Mouse (Mus musculus) heart, postnatal 0 days (tissue): ENCODE results near the gene Vav3. TPM values are rescaled to one million over a fixed set of nuclear protein-coding genes. Genes with fewer than 3 reads are reported as not detected.

Experiments
- ATAC-seq: fragments of 200-750 bp; cut with Nextera tagmentation; 2 replicates; pipeline ENCODE4 v1.8.0; 2017; ENCODE audit warnings: low read depth, moderate number of reproducible peaks, moderate library complexity; ENCODE audit not compliant: insufficient read depth
- DNase-seq: peaks from one replicate; pipeline ENCODE4 v3.0.0-alpha.2; 2016; ENCODE audit warnings: low spot score
- H3K27ac ChIP-seq: fragments of 300-500 bp; sonication (generic); 2 replicates; pipeline ENCODE4 v1.5.1; 2014; ENCODE audit warnings: low read depth, mild to moderate bottlenecking
- H3K27me3 ChIP-seq: fragments of 300-500 bp; sonication (generic); 2 replicates; pipeline ENCODE4 v1.6.1; 2014; ENCODE audit warnings: low read length, mixed read lengths; ENCODE audit not compliant: control insufficient read depth, insufficient read depth
- H3K36me3 ChIP-seq: fragments of 300-500 bp; sonication (generic); replicated peaks from 2 replicates; pipeline ENCODE4 v1.6.1; 2014; ENCODE audit warnings: low read length, mixed read lengths; ENCODE audit not compliant: control insufficient read depth, insufficient read depth
- H3K4me1 ChIP-seq: fragments of 300-500 bp; sonication (generic); 2 replicates; pipeline ENCODE4 v1.6.1; 2014; ENCODE audit warnings: antibody characterized with exemption; ENCODE audit not compliant: control insufficient read depth, insufficient read depth
- H3K4me2 ChIP-seq: fragments of 300-500 bp; sonication (generic); 2 replicates; pipeline ENCODE4 v1.6.1; 2014; ENCODE audit warnings: low read depth, mild to moderate bottlenecking, low read length, moderate library complexity
- H3K4me3 ChIP-seq: fragments of 300-500 bp; sonication (generic); 2 replicates; pipeline ENCODE4 v1.5.1; 2014; ENCODE audit warnings: low read depth, low read length
- H3K9ac ChIP-seq: fragments of 300-500 bp; sonication (generic); replicated peaks from 2 replicates; pipeline ENCODE4 v1.6.1; 2014; ENCODE audit warnings: low read depth, low read length, mixed read lengths
- H3K9me3 ChIP-seq: fragments of 300-500 bp; sonication (generic); replicated peaks from 2 replicates; pipeline ENCODE4 v1.6.1; 2016; ENCODE audit warnings: low read length; ENCODE audit not compliant: control insufficient read depth
- CTCF ChIP-seq: IDR thresholded peaks from 2 replicates; pipeline ENCODE4 v1.5.1; 2016; ENCODE audit warnings: antibody characterized with exemption, control low read depth, low read depth
- EP300 ChIP-seq: IDR thresholded peaks from 2 replicates; pipeline ENCODE4 v1.6.1; 2016; ENCODE audit warnings: antibody characterized with exemption, low read depth
- WGBS: fragments of 180-500 bp; shearing (Covaris S2); extraction: QIAGEN DNeasy Blood & Tissue Kit; methylation state at CpG from one replicate; pipeline ENCODE4 v1.1.7; 2014; 5-methylcytosine and 5-hydroxymethylcytosine counted together
- polyA plus RNA-seq: library from polyadenylated mRNA; unstranded; fragments of >200 nt; fragmentation: Nextera tagmentation; extraction: Ambion mirVana; gene quantifications from 2 replicates; pipeline ENCODE4 v1.2.1, GENCODE M21; 2015
- total RNA-seq: library from RNA; depleted of rRNA; stranded (reverse); fragments of >200 nt; gene quantifications from 2 replicates; pipeline ENCODE4 v1.2.3, GENCODE M21; 2014; ENCODE audit warnings: low replicate concordance

Gene Vav3
- total and polyA plus RNA-seq, 2 experiments from 2014 or later = 5.1 to 25.0 TPM

DNA sequence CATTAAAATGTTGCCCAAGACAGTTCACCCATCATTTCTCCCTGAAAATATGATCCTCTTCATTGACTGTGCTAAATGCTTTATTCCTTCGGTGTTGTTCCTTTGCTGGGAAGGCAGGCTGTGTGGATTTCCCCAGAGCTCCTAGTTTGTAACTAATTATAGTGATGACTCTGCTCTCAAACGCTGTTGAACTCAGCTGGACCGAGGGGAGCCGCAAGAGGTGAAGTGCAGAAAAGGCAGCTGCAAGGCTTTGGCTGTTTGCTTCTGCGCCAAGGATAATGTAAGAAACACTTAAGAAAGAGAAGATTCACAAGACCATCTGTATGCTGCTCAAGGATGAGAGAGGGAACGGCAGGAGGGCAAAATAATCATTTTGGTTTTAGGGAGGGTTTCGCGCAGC is 136.1 kb downstream of the Vav3 start:
- 39% methylated on average over 8 of the region's 8 CpGs for WGBS
- Histone ChIP-seq H3K36me3 (no peaks in the 10 kb centered on the region), H3K27me3 (no peaks in the 10 kb centered on the region), H3K4me3 (no peak overlapping the region), H3K4me2 (no peak overlapping the region), H3K9me3 (no peaks in the 10 kb centered on the region), H3K4me1 (peaks cover 9% of the 10 kb centered on the region; the same call in 1 of the 2 replicates), H3K27ac (no peak overlapping the region), H3K9ac (no peak overlapping the region)
- ATAC-seq (peak; percentile 72), DNase-seq (peak; percentile 57)
- TF ChIP-seq EP300 (no peak), CTCF (no peak)

DNA sequence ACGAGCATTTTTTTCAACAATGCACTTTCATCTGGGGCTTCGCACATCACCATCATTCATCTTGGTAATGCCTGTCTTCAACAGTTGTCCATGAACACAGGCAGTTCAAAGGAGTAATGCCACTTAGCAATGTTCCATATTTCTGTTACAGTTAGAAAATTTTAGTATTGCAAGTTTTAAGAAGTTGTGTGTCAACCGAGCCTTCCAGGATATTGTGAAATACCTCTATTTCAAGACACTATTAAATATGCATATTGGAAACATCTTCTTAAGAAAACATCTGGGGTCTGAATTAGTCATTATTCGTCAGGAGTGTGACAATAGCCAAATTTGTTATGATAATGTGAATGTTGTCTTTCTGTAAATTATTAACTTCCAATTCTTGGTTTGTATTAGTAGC is 137.8 kb downstream of the Vav3 start:
- Histone ChIP-seq H3K27me3 (no peaks in the 10 kb centered on the region), H3K9me3 (no peaks in the 10 kb centered on the region), H3K36me3 (no peaks in the 10 kb centered on the region), H3K4me2 (no peak overlapping the region), H3K4me1 (peaks cover 9% of the 10 kb centered on the region; the same call in 1 of the 2 replicates), H3K4me3 (no peak overlapping the region), H3K27ac (no peak overlapping the region), H3K9ac (no peak overlapping the region)
- 82% methylated on average over 4 of the region's 4 CpGs for WGBS
- no peak for TF ChIP-seq CTCF
- TF ChIP-seq EP300 = no peak
- peak; percentile 2 for DNase-seq
- ATAC-seq = no peak

DNA sequence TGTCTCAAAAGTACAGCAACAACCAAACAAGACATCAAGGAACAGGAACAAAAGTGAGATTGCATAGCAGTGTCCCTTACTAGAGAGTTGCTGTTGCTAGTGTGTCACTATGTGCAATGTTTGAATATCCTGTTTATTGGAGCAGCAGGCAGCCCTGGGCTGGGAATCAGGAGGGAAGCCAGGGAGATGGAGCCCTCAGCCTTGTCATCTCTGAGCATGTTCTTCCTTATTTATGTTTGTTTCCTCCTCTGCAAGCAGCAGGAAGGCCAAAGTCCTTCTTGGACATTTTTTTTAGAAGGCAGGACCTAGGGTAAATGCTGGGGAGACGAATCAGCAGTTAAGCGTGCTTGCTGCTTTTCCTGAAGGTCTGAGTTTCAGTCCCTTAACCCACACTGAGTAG is 140.2 kb downstream of the Vav3 start:
- WGBS = 59% methylated on average over 2 of the region's 2 CpGs
- H3K27me3 ChIP-seq = no peaks in the 10 kb centered on the region
- no peak for ATAC-seq
- TF ChIP-seq EP300 (no peak), CTCF (no peak)
- H3K36me3 ChIP-seq = no peaks in the 10 kb centered on the region
- no peak overlapping the region for H3K4me2 ChIP-seq
- H3K4me3 ChIP-seq = no peak overlapping the region
- 0 out of 2 replicates have a peak, but pooled peaks cover 6% of the 10 kb centered on the region for H3K4me1 ChIP-seq
- H3K9ac ChIP-seq = no peak overlapping the region
- no peaks in the 10 kb centered on the region for H3K9me3 ChIP-seq
- no peak for DNase-seq
- H3K27ac ChIP-seq = no peak overlapping the region

DNA sequence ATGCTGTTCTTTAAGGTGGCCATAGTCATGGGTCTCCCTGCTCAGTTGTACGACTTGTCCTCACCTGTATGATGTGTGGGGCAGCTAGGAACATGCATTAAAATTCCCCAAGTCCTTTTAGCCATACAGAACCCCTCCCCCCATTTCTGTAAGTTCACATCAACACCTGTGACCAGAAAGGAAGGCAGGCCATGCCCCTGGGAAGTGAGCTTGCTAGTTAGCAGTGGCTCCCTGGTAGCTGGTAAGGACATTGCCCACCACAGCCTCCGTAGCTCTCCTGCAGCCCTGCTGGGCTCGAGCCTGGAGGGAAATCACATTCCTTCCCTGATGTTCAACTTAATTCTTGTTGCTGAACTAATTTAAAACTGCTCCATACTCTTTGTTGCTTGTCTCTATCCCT is 146.3 kb downstream of the Vav3 start:
- Histone ChIP-seq H3K4me3 (no peak overlapping the region), H3K4me2 (no peak overlapping the region), H3K36me3 (no peaks in the 10 kb centered on the region), H3K9me3 (no peaks in the 10 kb centered on the region), H3K27me3 (no peaks in the 10 kb centered on the region), H3K27ac (no peak overlapping the region), H3K4me1 (no peaks in the 10 kb centered on the region), H3K9ac (no peak overlapping the region)
- no peak for ATAC-seq
- WGBS = 80% methylated on average over 3 of the region's 3 CpGs
- no peak for DNase-seq
- TF ChIP-seq EP300 = no peak
- no peak for TF ChIP-seq CTCF

DNA sequence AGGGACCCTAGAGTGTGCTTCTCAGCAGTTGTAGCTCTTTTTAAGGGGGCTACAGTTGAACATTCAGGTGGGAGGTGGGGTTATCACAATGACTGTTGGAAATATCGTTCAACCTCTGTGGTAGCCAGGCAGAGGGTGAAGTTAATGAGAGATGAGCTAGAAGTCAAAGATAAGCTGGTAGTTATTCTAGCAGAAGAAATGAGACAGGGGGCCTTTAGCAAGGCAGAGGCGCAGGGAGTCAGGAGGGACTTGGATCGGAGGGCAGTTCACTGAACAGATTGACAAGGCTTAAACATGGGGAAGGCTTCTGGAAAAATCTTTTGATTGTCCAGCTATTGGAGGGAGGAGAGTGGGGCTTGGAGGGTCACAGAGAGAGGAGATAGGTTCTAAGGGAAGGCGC is 147.4 kb downstream of the Vav3 start:
- Histone ChIP-seq H3K4me3 (no peak overlapping the region), H3K9ac (no peak overlapping the region), H3K4me2 (no peak overlapping the region), H3K4me1 (no peaks in the 10 kb centered on the region), H3K9me3 (no peaks in the 10 kb centered on the region), H3K36me3 (no peaks in the 10 kb centered on the region), H3K27me3 (no peaks in the 10 kb centered on the region), H3K27ac (no peak overlapping the region)
- WGBS = 83% methylated on average over 4 of the region's 4 CpGs
- ATAC-seq (no peak), DNase-seq (no peak)
- no peak for TF ChIP-seq EP300
- no peak for TF ChIP-seq CTCF

DNA sequence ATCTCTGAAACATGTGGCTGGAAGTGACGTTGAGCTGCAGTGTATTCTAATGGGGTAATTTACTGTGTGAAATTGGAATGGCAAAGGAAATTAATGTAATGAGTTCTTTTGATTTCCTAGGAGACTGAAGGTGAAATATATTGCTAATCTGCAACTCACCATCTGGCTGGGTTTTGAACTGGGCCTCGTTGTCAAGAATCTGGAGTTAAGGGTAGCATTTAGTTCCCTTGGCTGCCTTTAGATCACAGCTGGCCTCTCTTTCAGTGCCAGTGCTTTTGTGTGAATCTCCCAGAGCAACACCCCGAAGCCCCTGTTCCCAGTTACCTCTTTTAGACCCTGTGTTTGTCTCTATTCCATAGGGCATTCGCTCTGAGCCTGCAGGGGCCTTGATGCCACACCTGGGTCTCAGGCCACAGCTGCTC is 148.3 kb downstream of the Vav3 start:
- Histone ChIP-seq H3K9me3 (no peaks in the 10 kb centered on the region), H3K36me3 (no peaks in the 10 kb centered on the region), H3K4me1 (no peaks in the 10 kb centered on the region), H3K4me3 (no peak overlapping the region), H3K9ac (no peak overlapping the region), H3K27me3 (no peaks in the 10 kb centered on the region), H3K4me2 (no peak overlapping the region), H3K27ac (no peak overlapping the region)
- ATAC-seq (no peak), DNase-seq (peak; percentile 3)
- 73% methylated on average over 4 of the region's 4 CpGs for WGBS
- no peak for TF ChIP-seq EP300
- TF ChIP-seq CTCF = no peak
